Mouse (Mus musculus) cerebellum, postnatal 14 days (tissue): ENCODE data around the gene Sept9.

Experiments used
- DNase-seq, 2 experiments: peaks; one replicate each; pipeline ENCODE4 v3.0.0; 2021; ENCODE audit warnings: mixed read lengths in 2 of 2

The Sept9 gene

GRCm38 (mm10) chr11:117384897-117385296 is 185.4 kb downstream of the Sept9 start:
- peak; percentile 97 for DNase-seq

GRCm38 (mm10) chr11:117385331-117386103 is 186.1 kb downstream of the Sept9 start:
- no peak for DNase-seq

DNA sequence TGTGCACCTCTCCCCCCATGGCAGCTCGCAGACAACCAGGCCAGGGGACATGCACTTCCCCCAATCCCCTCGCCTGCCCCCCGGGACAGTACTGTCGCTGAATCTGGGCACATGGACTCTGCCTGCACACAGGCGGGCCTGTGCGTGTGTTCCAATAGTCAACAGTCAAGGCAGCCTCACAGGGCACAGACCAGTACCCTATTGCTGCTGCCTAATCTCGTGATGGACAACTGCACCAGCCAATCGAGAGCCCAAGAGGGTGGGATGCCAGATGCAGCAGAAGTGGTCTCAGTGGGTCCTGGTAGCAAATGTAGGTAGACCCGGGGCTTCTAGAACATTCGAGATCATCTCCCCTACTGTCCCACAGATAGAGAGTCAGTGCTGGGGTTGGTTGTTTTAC is 187.8 kb downstream of the Sept9 start:
- peak in 1 of 2 experiments; percentile 73 for DNase-seq

DNA sequence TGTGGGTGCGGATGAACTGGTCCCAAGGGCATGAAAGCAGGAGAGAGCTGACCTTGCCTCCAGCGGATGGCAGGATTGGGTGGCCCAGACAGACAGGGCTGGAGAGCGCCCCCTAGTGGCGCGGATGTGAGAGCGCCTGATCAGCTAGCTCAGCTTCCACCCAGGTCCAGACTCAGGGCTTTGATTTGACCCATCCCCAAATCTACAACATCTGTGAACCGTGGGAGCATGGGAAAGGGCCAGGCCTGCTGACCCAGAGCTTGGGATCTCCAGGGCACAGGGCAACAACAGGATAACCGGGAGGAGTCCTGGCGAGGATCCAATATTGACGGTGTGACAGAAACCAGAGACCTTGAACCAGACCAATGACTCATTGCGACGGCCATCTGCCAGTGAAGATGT is 190.5 kb downstream of the Sept9 start:
- peak; percentile 63 to 72 for DNase-seq

GRCm38 (mm10) chr11:117390774-117391534 is 191.5 kb downstream of the Sept9 start:
- DNase-seq: no peak

- DNase-seq: peak; percentile 47 to 65
Observed at GRCm38 (mm10) chr11:117392251-117392650, 192.8 kb downstream of the Sept9 start.

- DNase-seq: no peak
Observed at GRCm38 (mm10) chr11:117393715-117394114, 194.3 kb downstream of the Sept9 start.

DNA sequence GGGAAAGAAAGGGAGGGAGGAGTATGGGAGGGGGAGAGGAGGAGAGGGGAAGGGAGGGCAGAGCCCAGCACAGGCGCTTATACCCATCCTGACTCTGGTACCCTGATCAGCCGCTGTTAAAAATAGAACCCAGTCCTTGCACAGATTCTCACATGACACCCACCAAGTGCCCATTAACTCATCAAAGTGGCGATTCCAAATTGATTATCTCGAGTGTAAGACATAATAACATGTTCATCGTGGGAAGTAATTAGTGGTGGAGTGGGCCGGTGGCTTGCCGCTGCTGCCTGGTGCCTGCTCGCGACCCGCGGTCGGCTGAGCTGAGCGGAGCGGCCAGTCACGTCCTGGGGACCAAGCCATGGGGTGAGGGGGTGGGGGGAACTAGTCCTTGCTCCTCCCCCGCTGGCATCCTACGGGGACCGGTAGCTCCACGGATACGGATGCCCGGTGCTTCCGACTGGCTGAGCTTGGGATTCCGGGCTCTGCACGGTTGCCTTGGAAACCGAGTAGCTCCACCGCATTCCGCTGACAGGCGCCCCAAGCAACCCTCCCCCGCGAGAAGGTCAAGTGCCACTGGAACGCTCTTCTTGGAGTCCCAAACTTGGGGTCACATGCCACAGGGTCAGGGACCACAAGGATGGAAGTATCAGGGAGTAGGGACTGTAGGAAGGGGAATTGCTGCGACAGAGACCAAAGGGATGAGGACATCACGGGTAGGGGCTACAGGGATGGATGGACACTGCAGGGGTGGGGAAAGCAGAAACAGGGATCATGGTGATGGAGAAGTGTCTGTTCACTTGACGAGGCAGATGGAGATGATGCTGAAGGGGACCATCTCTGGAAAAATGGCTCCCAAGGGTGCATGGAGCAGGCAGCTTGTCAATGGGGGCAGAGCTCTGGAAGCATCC is 195.0 kb downstream of the Sept9 start:
- DNase-seq: peak; percentile 65 to 69

- no peak for DNase-seq
Observed at GRCm38 (mm10) chr11:117395228-117395627, 195.8 kb downstream of the Sept9 start.

GRCm38 (mm10) chr11:117396929-117397328 is 197.5 kb downstream of the Sept9 start:
- DNase-seq: no peak

- peak; percentile 56 to 63 for DNase-seq
Observed at GRCm38 (mm10) chr11:117397755-117398154, 198.3 kb downstream of the Sept9 start.

GRCm38 (mm10) chr11:117398191-117398590 is 198.7 kb downstream of the Sept9 start:
- no peak for DNase-seq

- DNase-seq: no peak
Observed at GRCm38 (mm10) chr11:117401583-117402367, 202.3 kb downstream of the Sept9 start.

DNA sequence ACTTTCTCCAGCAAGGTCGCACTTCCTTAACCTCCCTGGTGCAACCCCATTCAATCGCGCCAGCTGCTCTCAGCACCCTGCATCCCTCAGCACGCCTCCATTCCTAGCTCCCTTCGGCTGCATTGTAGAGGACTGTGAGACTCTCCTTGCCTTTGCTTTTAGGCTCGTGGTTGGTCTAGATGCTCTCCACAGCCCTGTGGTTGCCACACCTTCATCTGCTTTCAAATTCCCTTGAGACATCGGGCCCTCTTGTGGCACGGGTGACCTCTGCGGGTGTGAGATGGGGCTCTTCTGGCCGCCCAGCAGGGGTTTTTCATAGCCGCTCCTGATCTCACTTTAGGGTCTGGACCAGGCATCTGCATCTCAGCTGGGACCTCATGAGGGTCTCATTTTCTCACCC is 203.1 kb downstream of the Sept9 start:
- no peak for DNase-seq

DNA sequence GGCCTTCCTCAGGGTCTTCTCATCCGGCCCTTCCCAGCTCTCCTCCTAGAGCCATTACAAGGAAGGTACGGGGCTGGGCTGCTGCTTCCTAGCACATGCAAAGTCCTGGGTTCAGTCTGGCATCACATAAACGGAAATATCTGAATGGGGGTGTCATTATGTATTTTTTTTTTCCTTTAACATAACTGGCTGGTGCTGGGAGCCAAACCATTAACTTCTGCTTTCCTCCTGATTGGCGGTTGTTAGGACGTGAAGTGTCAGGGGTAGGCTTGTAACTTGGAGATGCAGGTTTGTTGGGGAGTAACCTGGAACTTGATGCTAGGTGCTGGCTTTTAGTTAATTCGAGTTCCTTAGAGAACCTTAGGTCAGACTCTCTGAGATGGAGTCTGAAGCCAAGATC is 203.6 kb downstream of the Sept9 start:
- no peak for DNase-seq

GRCm38 (mm10) chr11:117403781-117404180 is 204.3 kb downstream of the Sept9 start:
- DNase-seq: no peak

DNA sequence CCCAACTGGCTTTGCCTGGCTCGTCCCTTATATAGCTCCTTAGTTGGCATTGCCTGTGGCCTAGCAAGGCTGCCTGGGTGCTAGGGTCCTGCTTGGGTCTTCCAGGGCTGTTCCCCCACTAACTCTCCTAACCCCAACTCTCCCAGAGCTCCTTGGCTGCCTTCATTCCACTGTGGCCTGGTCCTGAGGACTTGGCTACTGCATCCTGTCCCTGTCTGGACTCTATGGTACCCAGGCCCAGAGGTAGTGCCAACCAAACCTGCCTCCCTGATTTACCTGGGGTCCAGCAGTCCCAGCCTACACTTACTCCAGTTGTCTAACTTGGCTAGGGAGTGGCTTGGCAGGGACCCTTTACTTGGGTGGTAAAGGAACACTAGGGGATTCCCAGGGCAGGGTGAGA is 207.2 kb downstream of the Sept9 start:
- no peak for DNase-seq

- peak in 1 of 2 experiments; percentile 32 for DNase-seq
Observed at GRCm38 (mm10) chr11:117407196-117407595, 207.7 kb downstream of the Sept9 start.

GRCm38 (mm10) chr11:117407651-117408441 is 208.4 kb downstream of the Sept9 start:
- peak; percentile 82 to 91 for DNase-seq

DNA sequence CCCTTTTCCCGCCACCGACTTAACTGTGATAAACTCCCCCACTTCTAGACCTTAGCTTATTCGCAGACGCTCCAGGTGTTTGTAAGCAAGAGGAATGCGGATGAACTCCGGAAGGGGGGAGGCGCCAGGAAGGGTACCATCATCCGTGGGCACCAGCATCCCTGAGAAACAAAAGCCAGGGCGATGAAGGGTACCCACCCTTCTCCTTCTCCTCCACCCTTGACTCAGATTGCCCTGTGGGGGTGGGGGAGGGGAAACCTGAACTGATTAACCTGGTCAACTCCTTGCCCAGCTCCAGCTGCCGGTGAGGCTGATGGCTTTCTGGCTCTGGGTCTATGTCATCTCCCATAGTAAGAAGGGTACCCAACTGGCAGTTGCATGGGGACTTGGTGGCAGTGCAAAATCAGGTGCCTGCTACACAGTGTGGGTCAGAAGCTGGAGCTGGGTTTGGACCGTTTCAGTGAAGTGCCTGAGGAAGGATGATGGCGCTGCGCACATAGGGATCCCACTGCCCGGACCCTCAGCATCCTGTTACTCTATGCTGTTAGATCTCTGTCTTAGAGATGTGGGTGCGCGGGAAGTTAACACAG is 209.1 kb downstream of the Sept9 start:
- DNase-seq: peak; percentile 46 to 74

DNA sequence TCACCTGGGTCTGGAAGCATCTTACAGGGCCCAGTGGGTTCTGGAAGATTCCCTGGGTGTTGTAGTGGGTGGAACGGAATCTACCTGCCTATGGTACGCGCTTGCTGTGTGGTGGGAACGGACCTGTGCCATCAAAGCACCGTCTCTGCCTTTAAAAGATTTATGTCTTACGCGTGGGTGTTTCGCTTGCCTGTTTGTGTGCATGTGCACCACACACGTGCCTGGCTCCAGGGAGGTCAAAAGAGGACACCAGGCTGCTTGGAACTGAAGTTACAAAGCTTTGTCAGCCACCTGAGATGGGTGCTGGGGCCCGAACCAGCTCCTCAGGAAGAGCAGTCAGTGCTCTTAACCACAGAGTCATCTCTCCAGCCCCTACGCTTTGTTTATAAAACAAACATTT is 209.9 kb downstream of the Sept9 start:
- DNase-seq: no peak
